Comparison of ENCODE assay signal across 14 mouse cellular contexts in genomic region chr5:112908169-112908614, GRCm38 (mm10). TPM values are rescaled to one million over a fixed set of nuclear protein-coding genes. Genes with fewer than 3 reads are reported as not detected.
A peak's percentile ranks its signal among the peaks of the same experiment; 100 is the strongest.
DNase-seq lines count a peak whose midpoint lies in the region; ATAC-seq and TF ChIP-seq lines count a peak whose summit lies in the region.
"Had no signal": no experiment of that assay in that cellular context is flagged by ENCODE, and none has a peak within 500 bp of the region (broad histone marks: within the 10 kb centered on the region; RNA-seq: fewer than 3 reads in every experiment).

No protein-coding gene starts in this region.

- no peak overlapping the region for H3K4me2 ChIP-seq in heart, embryonic 14.5 days (ENCODE audit: low read length)
- no peak overlapping the region for H3K4me2 ChIP-seq in midbrain, postnatal 0 days (ENCODE audit: low read depth, low read length, poor library complexity, severe bottlenecking)

- H3K9me3 ChIP-seq in heart, embryonic 14.5 days (ENCODE audit: control insufficient read depth, low read length), result no peaks in the 10 kb centered on the region
- no peaks in the 10 kb centered on the region for H3K9me3 ChIP-seq in limb, embryonic 10.5 days (replicated peaks)
- no peaks in the 10 kb centered on the region for H3K9me3 ChIP-seq in midbrain, postnatal 0 days (ENCODE audit: low read length)

- no peak overlapping the region for H3K9ac ChIP-seq in heart, embryonic 14.5 days (ENCODE audit: low read length)
- no peak overlapping the region for H3K9ac ChIP-seq in midbrain, postnatal 0 days (replicated peaks; ENCODE audit: low read length, poor library complexity, severe bottlenecking)

- 0 out of 2 replicates have a peak, but pooled peaks cover 4% of the 10 kb centered on the region for H3K36me3 ChIP-seq in heart, embryonic 14.5 days (ENCODE audit: control insufficient read depth, insufficient read depth, low read length)
- H3K36me3 ChIP-seq in limb, embryonic 10.5 days, result no peaks in the 10 kb centered on the region
- H3K36me3 ChIP-seq in midbrain, postnatal 0 days (ENCODE audit: insufficient read depth, low read length), result no peaks in the 10 kb centered on the region

- ATAC-seq in heart, embryonic 14.5 days (ENCODE audit: insufficient number of reproducible peaks, insufficient read depth, low FRiP score, low read depth), result peak; percentile 66
- ATAC-seq in midbrain, postnatal 0 days (ENCODE audit: low FRiP score), result no peak

- peak overlapping the region; percentile 73 to 78 for H3K27ac ChIP-seq in heart, embryonic 14.5 days (replicated peaks in 1 of 2; ENCODE audit: control insufficient read depth in 1 of 2, insufficient read depth in 1 of 2, low read depth in 2 of 2, low read length in 2 of 2)
- peak overlapping the region; percentile 46 for H3K27ac ChIP-seq in limb, embryonic 10.5 days
- H3K27ac ChIP-seq in midbrain, postnatal 0 days (ENCODE audit: low read depth, low read length), result no peak overlapping the region
- H3K27ac ChIP-seq in left cerebral cortex, adult 2 months, result no peak overlapping the region

- H3K4me3 ChIP-seq in heart, embryonic 14.5 days (ENCODE audit: control insufficient read depth in 1 of 2, insufficient read depth in 1 of 2, low read depth in 1 of 2, low read length in 2 of 2), result no peak overlapping the region
- no peak overlapping the region for H3K4me3 ChIP-seq in limb, embryonic 10.5 days
- no peak overlapping the region for H3K4me3 ChIP-seq in midbrain, postnatal 0 days (ENCODE audit: low read depth, low read length)
- no peak overlapping the region for H3K4me3 ChIP-seq in left cerebral cortex, adult 2 months
- H3K4me3 ChIP-seq: erythroblast, embryonic 14.5 days had no signal

- TF ChIP-seq CTCF in midbrain, postnatal 0 days (IDR thresholded peaks at IDR 0.05), result no peak
- no peak for TF ChIP-seq CTCF in left cerebral cortex, adult 2 months (IDR thresholded peaks at IDR 0.05)

- no peaks in the 10 kb centered on the region for H3K27me3 ChIP-seq in heart, embryonic 14.5 days (ENCODE audit: control insufficient read depth, insufficient read depth, low read length)
- H3K27me3 ChIP-seq in limb, embryonic 10.5 days (ENCODE audit: low read depth, poor library complexity, severe bottlenecking), result no peaks in the 10 kb centered on the region
- no peaks in the 10 kb centered on the region for H3K27me3 ChIP-seq in midbrain, postnatal 0 days (ENCODE audit: insufficient read depth, low read length)
- H3K27me3 ChIP-seq: CH12.LX had no signal

- intact Hi-C loops in left cerebral cortex, adult 2 months (cut with DNase I), result no loop called here

- H3K4me1 ChIP-seq in heart, embryonic 14.5 days (ENCODE audit: control insufficient read depth in 2 of 2, insufficient read depth in 2 of 2, low read length in 2 of 2), result peaks cover 14 to 16% of the 10 kb centered on the region in 2 experiments
- peaks cover 20% of the 10 kb centered on the region for H3K4me1 ChIP-seq in limb, embryonic 10.5 days
- no peaks in the 10 kb centered on the region for H3K4me1 ChIP-seq in midbrain, postnatal 0 days (ENCODE audit: insufficient read depth, low read length)

- peak; percentile 51 for DNase-seq in gastrocnemius, postnatal 25 days
- DNase-seq in gastrocnemius, postnatal 4 days (ENCODE audit: low spot score in 2 of 2), result no peak
- peak; percentile 11 for DNase-seq in embryo, embryonic 11 days
- DNase-seq in limb, embryonic 10.5 days (ENCODE audit: low spot score), result no peak
- no peak for DNase-seq in midbrain, postnatal 0 days (ENCODE audit: low spot score)
- DNase-seq in right cerebral cortex, postnatal 4 days, result no peak
- no peak for DNase-seq in left cerebral cortex, adult 2 months (ENCODE audit: extremely low spot score in 1 of 2, low spot score in 2 of 2)
- DNase-seq: cerebellum, adult 9-11 months; right cerebral cortex, postnatal 14 days; thymus, adult 18-20 months had no signal

- WGBS in heart, embryonic 14.5 days, result 8% methylated on average over 2 of the region's 2 CpGs
- WGBS in limb, embryonic 10.5 days, result 46% methylated on average over 2 of the region's 2 CpGs
- WGBS in midbrain, postnatal 0 days, result 44% methylated on average over 2 of the region's 2 CpGs

RNA-seq across cellular contexts. Expression of gene Myo18b, which starts 12.0 kb away (rescaled TPM):
- total RNA-seq in gastrocnemius, postnatal 25 days (2021), result 100 to 1,000 TPM; 437 to 535 TPM
- 100 to 1,000 TPM; 213 TPM for total RNA-seq in gastrocnemius, postnatal 4 days (2021)
- 31.9 and 33.6 TPM in 2 replicates for polyA plus RNA-seq in heart, embryonic 14.5 days (2014; fragmentation: Nextera tagmentation; extraction: Ambion mirVana)
- polyA plus RNA-seq in limb, embryonic 10.5 days (2016; fragmentation: Nextera tagmentation; extraction: Ambion mirVana), result 0.30 and 0.41 TPM in 2 replicates
- 1.1 and 1.9 TPM in 2 replicates for total RNA-seq in midbrain, postnatal 0 days (2014; rRNA removed)
- polyA plus RNA-seq in midbrain, postnatal 0 days (2015; fragmentation: Nextera tagmentation; extraction: Ambion mirVana), result 1.3 and 1.7 TPM in 2 replicates
- total RNA-seq in left cerebral cortex, adult 2 months (2021), result 1 to 10 TPM in 1 of 2 experiments, under 1 TPM in 1; 1.00 to 1.4 TPM
- total RNA-seq: CH12.LX; hematopoietic stem cell, adult 5-6 weeks had no signal
- polyA plus RNA-seq: erythroblast, embryonic 14.5 days had no signal

Comparison
In these comparisons a context has a peak if more than half of its experiments do, and no peak if none do; other contexts are left out.
1. DNase-seq: peak in gastrocnemius, postnatal 25 days (single experiment) and embryo, embryonic 11 days (single experiment); none in gastrocnemius, postnatal 4 days (0 of 2), limb, embryonic 10.5 days (single experiment), midbrain, postnatal 0 days (single experiment), right cerebral cortex, postnatal 4 days (single experiment) and left cerebral cortex, adult 2 months (0 of 2).
2. H3K27ac ChIP-seq: peak in heart, embryonic 14.5 days (2 of 2) and limb, embryonic 10.5 days (single experiment); none in midbrain, postnatal 0 days (single experiment) and left cerebral cortex, adult 2 months (single experiment).
3. RNA of gene Myo18b, which starts 12.0 kb away (total RNA-seq): 437 to 535 TPM in gastrocnemius, postnatal 25 days and 213 TPM in gastrocnemius, postnatal 4 days; 1.1 to 1.9 TPM in midbrain, postnatal 0 days and 1.00 to 1.4 TPM in left cerebral cortex, adult 2 months; every median in the first group is over 10 times any median in the second.